Mouse (Mus musculus): Measurements from ENCODE around the gene Nipbl.
"Not testable (repeated sequence)": the region's sequence is repeated elsewhere in the genome, so short reads cannot be mapped to it uniquely, and the experiment has no call there.

The Nipbl gene

DNA sequence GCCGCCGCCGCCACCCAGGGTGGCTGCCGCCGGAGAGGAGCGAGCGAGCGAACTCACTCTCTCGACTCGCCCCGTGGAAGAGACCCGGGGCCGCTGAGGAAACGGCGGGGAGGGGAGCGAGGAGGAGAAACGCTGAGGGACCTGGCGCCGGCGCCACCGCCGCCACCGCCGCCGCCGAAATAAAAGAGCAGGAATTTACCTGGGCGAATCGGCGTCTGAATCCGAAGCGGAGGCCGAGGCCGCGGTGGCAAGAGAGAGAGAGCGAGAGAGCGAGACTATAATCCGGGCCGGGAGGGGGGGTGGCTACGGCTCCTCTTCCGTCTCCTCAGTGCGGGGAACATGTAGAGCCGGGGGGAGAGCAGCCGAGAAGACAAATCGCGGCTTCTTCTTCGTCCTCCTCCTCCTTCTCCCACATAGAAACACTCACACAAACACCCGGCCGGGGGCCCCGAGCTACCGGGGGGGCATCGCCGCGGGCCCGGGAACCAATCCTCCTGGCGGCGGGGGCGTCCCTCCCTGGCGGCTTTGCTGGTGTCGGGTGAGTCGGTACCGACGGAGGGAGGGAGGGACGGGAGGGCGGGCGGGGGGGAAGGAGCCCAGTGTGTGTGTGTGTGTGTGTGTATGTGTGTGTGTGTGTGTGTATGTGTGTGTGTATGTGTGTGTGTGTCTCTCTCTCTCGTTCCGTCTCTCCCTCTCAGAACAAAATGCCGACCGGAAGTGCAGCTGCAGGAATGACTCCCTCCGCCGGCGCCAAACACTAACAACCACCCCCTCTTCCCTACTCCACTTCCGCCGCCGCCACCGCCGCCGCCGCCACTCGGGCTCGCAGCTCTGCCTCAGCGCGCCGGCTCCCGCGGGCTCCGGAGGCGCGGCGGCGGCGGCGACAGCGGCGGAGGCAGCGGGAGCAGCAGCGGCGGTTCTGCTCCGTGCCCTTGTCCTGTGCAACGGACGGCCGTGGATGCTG lies at the start of gene Nipbl:
Gene Nipbl (minus strand): TSS at position 538 of the 964 bp plus-strand sequence.
- peak; percentile 84 for DNase-seq (ENCODE audit: low spot score)

DNA sequence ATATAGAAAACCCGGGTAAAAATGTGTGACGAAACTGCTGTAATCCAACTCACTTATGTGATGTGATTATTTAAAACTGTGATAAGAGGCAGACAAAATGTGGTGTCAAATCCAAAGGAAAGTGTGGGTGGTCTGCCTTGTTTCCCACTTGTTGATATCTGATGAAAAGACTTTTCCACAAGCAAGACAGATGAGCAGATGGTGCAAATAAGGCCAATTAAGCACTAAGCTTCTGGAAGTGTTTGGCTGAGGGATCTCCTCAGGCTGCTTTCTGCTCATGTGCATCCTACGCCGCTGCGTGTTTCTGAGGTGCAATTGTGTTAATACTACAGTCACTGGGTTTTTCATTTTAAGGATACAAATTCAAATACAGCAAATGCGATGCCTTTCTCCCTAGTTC lies 41.0 kb upstream of the Nipbl start:
- DNase-seq (ENCODE audit: low spot score): no peak

DNA sequence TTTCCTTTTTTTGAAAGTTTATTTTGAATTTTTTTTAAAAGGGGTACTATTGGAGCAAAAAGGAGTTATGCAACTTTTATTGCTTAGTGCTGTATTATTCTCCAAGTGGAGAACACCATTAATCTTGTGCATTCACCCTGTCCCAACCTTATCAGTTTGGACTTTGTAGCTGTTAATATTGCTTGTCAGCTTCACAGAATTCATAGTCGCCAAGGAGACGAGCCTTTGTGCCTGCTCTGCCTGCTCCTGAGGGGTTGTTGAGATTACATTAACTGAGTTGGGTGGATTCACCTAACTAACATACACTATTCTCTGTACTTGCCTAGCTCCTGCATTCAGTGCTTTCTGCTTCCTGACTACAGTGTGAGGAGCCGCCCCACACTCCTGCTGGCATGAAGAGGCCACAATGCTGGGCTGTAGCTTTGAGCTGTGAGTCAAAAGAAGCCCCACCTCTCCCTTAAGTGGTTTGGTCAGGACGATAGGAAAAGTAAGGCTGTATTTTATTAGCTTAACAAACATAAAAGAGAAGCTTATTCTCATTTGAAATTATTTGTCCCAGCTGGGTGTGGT lies 24.8 kb upstream of the Nipbl start:
- DNase-seq (ENCODE audit: low spot score): no peak

DNA sequence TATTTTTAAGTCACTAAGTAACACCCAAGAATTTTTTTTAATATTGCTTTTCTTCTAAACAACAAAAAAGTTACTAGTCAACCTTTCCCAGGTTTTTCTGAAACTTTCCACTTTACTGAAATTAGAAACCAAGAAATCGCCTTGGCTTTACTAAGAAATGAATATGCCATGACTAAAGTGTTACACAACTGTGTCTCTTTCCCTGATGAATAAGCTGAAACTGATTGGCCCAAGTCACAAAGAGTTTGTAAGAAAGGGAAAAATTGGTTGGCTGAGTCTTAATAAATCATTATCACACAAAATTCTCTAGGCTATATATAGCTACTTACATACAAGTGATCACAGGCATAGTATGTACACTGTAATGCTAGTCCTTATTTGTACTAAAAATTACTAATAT lies 19.3 kb upstream of the Nipbl start:
- no peak for DNase-seq (ENCODE audit: low spot score)

DNA sequence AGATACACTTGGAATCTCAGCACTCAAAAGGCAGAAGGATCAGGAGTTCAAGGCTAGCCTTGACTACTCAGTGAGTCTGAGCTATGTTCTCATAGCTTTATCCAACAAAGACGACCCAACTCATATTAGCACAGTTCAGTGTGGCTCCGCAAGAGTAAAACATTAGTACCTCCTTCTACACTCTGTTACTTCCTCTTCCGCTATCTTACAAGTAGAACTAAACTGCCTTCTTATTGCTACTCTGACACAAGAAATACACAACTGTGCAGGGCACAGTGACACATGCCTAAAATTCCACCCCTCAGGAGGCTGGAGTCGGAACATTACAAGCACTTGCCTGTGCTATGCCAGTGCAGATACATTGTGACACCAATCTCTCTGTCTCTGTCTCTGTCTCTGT lies 18.5 kb upstream of the Nipbl start:
- DNase-seq (ENCODE audit: low spot score): no peak

DNA sequence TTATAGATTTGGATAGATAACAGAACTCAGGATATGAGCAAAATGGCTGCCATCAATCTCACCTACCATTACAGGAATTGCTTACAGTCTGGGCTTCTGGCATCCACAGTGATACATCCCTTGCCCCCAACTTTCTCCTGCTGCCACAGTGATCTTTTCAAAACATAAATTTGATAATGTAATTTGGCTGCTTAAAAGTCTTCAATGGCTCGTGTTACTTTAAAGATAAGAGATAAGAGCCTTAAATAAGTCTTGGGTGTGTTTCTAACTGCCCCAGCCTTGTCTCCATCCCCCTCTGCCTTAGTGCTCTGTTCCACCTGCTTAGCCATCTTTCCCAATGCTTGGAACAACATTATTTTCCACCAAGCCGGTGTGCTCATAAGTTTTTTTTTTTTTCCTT lies 16.6 kb upstream of the Nipbl start:
- no peak for DNase-seq (ENCODE audit: low spot score)

DNA sequence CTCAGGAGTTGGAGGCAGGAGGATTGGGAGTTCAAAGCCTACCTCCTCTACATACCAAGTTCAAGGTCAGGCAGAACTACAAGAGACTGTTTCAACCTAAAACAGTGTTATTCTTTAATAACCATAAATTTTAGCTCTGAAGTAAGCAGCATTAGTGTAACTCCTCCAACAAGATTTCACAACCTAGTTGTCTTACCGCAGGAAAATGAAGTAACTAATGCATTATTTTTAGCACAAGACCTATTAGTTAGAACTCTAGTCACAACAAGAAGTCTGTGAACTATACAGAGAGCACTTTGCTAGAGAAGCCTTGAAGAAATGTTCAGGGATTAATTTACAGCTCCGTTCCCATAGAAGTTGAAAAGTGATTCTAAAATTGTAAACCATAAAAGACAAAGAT lies 15.7 kb upstream of the Nipbl start:
- DNase-seq (ENCODE audit: low spot score): no peak

DNA sequence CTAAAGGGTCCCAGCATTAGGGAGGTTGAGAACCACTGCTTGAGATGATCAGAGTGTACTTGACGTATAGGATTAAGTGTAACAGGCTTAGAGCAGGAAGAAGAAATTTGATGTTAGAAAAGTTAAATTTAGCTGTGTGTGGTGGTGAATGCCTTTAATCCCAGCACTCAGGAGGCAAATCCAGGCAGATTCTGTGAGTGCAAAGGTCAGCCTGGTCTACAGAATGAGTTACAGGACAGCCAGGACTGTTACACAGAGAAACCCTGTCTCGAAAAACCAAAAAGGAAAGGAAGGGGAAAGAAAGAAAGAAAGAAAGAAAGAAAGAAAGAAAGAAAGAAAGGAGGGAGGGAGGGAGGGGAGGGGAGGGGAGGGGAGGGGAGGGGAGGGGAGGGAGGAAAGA lies 12.0 kb upstream of the Nipbl start:
- DNase-seq (ENCODE audit: low spot score): not testable (repeated sequence)

DNA sequence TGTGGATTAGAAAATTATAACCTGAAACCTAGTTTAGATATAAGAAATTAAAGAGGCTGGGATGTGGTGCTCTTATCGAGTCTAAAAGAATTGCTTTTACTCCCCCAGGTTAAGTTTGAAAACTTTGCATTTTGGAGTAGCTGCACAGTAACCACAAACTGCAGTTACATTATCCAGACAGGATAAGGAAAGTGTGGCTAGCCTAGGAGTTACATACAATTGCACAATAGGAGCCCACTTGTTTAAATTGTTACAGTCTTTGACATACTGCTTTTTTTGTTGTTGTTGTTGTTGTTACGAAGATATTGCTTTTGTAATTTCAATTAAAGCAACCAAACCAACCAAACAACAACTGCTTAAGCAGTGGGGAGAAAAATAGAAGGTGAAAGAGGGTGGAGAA lies 11.2 kb upstream of the Nipbl start:
- DNase-seq (ENCODE audit: low spot score): no peak

DNA sequence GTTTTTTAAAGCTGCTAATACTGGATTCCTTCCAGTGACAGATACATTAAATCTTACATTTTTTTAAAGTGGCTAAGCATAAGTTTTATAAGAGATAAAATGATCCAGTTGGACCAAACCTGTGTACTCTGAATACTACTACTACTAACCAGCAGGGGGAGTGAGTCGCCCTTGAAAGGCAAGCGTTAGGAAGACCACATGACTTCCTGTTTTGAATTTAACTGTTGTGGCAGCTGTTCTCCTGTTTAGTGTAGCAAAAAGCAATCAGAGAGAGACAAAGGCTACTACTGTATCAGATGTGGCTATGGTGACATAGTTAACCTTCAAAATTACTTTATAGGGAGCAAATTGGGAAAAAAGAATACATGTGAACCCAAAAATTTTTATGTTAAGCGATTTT lies 6.8 kb upstream of the Nipbl start:
- no peak for DNase-seq (ENCODE audit: low spot score)

DNA sequence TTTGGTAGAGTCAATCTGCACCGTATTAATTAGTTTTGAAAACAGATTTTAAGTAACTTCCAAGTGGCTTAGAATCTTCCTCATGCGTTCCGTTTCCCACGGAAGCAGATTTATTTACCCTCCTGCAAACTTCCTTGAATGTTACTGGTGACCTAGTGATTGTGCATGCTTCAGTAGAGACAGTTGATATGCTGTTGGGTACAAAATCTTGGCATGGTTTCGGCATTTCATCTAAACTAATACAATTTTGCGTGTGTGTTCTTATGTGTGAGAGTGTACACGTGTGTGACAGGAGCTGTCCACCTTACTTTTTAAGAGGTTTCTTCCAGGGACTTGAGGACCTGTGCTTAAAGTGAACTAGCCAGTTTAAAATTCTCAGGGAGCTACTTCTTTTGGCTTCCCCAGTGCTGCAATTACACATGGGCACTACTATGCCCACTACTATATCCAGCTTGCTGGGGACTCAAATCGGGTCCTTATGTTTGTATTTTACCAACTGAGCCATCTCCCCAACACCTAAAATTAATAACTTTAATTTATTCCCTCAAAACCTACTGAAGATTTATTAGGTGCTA lies 3.0 kb upstream of the Nipbl start:
- no peak for DNase-seq (ENCODE audit: low spot score)

DNA sequence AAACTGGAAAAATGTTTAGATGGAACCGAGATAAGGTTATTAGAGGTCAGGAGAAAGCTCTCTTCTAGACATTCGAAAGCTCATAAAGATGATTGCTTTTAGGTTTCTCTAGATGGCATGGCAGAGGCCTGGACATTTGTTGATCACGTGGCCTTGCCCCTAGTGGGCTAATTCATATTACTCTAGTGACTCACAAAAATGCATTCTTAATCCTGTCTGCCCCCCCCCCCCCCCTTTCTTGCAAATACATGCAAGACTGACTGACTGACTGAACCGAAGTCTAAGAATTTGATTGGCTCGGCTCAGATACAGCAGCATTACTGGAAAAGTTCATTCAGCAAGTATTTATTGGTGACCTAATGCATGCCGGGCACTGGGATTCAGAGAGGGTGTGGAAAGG lies 2.2 kb upstream of the Nipbl start:
- DNase-seq (ENCODE audit: low spot score): no peak

DNA sequence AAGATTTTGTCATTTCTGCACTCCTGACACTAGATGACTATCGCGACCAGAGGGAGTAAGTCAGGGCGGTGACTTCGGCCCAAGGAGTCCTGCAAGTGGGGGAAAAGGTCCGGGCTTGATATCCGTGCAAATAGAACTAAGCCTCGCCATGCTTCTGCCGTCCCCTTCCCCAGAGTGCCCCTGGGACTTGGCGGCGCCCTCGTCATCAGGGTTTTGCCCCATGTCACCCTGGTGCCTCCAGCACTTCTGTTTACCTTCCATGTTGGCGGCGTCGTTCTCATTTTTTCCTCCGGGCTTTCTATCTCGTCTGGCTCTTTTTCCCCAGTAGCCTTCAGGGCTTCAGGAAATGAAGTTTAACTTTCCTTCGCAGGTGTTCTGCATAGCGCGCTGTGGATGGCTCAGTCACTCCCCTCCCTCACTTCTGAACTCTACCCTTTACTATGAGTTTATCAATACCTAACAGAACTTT lies 1.7 kb upstream of the Nipbl start:
- no peak for DNase-seq (ENCODE audit: low spot score)

DNA sequence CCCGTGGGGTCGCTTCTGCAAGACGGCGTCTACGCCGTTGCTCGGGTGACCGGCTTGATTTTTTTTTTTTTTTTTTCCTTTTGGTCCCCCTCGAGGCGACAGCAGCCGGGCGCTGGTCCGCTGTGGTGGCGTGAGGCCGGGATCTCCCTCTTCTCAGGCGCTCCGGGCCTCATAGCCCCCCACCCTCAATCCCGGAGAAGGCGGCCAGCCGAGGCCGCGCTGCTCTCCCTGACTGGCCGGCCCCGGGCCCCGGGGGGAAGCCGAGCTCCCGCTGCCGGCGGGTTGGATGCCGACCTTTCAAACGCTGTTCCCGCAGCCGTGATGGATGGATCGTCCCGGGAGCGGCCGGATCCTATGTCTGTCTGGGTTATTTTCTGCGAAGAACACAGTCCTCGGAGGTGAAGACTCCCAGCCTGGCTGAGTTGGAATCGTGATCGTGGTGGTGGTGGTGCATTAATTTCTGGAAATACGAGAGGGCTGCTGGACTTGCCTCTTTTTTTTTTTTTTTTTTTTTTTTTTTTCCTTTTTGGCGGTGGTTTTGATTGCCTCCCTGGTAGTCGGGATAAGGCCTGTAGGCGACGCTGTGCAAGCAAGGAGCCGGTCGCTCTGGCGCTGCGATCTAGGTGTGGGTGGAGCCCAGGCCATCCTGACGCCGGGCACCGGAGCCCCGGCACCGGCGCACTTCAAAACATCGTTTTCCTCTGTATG lies 781 bp upstream of the Nipbl start:
- no peak for DNase-seq (ENCODE audit: low spot score)

DNA sequence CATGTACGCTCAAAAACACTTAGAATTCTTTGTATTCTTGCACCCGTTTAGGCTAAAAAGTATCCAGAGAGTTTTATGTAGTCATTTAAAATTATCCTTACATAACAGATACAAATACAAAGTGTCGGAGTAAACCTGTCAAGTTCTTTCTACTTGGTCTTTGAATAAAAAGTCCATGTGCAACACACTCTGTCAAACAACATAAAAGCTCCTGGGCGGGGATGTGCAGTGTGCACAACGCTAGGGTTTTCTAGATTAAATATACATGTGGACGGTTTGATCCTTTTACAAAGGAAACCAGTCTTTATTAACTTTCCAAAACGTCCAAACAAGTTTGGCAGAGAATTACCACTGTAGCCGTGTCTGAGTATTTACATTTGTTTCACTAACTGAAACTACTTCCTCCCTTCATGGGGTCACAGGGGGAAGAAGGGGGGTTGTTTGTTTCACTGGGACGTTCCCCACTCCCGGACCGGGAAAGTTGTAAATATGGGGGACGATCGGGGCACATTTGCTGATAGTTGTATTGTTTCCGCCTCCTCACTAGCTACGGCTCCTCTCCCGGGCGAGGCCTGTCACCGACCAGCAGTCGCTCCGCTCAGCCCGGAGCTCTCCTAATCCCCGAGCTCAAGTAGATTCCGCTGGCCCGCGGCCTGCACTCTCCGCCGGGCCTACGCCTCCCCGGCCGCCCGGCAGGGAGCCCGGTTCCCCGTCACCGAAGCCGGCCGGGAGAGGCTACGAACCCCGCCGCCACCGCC lies 916 bp downstream of the Nipbl start:
- no peak for DNase-seq (ENCODE audit: low spot score)

DNA sequence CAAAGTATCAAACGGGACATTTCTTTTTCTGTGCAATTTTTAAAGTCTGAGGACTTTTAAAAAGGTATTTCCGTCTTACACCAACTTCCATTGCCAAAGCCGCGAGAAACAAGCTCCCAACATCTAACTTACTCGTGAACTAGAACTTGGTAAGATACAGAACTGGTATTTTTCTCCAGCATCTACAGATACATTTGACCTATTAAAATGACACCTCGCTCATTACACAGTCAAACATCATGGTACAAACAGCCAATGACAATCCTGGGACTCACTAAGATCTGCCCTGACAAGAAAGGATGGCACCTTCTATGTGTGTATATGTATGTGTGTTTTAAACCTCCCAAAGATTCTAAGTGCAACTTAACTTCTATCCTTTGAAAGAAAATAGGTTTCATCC lies 1.5 kb downstream of the Nipbl start:
- no peak for DNase-seq (ENCODE audit: low spot score)

DNA sequence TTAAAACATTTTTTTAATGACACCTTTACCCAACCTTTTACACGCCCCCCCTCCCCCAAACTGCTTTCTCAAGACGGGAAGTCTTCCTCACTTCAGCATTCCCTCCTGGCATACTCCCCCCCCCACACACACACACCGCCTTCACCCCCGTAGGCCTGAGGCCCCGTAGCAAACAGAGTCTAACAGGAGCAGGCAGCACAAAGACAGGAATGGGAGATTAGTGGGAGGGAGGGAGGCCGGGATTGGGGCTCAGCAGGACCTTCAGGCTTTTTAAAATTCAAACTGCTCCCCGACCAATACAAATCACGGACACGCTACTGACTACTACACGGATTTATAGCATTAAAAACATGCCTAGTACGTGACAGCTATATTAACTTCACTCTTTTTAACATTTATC lies 2.1 kb downstream of the Nipbl start:
- no peak for DNase-seq (ENCODE audit: low spot score)

DNA sequence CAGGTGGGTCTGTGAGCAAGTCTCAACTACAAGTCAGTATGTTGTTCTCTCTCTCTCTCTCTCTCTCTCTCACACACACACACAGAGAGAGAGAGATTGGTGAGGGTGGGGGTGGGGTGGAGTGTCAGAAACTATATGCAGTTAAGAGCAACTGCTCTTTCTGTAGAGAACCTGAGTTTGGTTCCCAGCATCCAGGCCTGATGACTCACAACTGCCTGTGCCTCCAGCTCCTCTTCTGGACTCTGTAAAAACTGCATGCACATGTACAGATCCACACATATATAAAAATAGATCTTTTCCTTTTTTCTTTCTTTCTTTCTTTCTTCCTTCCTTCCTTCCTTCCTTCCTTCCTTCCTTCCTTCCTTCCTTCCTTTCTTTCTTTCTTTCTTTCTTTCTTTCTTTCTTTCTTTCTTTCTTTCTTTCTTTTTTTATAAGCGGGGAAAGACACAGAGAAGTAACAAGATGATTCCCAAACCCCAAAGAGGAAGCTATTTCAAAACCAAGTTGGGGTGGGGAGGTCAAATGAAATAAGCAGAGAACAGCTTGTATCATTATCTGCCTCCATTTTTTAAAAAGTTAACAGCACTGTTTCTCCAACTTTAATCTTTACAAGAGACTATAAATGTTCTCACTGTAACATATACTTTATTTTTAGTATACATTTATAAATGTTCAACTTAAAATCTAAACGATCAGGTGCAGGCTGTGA lies 10.9 kb downstream of the Nipbl start:
- no peak for DNase-seq (ENCODE audit: low spot score)

DNA sequence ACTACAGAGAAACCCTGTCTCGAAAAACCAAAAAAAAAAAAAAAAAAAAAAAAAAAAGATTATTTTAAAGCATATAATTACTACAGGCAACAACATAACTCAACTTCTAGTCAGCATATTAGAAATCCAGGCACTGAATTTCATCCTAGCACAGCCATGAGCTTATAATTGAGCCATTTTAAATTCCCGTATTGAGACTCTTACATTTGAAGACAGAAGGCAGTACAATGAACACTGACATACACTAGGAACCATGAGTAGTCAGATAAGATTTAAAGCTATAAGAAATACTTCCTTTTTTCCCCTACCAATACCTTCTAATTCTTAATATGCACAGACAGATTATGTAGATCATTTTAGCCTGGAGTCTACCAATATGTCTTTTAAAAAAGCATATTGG lies 11.7 kb downstream of the Nipbl start:
- DNase-seq (ENCODE audit: low spot score): no peak

DNA sequence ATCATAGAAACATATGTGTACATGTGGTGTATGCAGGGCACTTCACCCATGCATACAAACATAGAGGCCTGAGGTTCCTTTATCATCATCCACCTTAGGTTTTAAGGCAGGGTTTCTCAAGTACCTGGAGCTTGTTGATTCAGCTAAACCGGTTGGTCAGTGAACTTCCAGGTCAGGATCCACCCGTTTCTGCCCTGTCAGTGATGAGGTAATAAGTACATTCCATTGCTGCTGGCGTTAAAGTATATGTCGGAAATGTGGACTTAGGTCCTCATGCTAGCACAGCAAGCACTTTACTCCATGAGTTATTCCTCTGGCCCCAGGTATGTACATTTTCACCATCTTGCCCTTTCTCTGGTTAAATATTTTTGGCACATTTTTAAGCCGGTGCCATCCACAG lies 14.8 kb downstream of the Nipbl start:
- DNase-seq (ENCODE audit: low spot score): no peak

DNA sequence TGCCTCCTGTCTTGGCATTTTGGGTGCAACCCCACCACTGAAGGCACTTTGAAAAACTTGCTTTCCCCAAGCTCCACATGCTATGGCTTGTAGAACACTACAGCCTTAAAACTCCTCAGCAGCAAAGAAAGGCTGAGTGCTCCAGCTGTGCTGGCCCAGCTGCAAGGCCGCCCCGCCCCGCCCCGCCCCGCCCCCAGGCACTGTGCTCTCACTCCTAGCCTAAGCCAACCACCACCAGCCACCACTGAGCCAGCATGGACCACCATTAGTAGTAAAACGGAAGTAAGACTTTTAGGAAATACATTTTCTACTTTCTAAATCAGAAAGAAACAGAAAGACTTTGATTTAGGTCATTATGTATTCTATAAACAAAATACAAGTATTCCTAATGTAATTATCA lies 23.4 kb downstream of the Nipbl start:
- no peak for DNase-seq (ENCODE audit: low spot score)
